Mouse (Mus musculus) forebrain, embryonic 10.5 days (tissue): ENCODE results near the gene Zfp661. TPM values are rescaled to one million over a fixed set of nuclear protein-coding genes. Genes with fewer than 3 reads are reported as not detected.
A peak's percentile ranks its signal among the peaks of the same experiment; 100 is the strongest.
"Not testable (repeated sequence)": the region's sequence is repeated elsewhere in the genome, so short reads cannot be mapped to it uniquely, and the experiment has no call there.

Experiments
- DNase-seq: peaks from one replicate; pipeline ENCODE4 v3.0.0-alpha.2; 2017; ENCODE audit warnings: low spot score; ENCODE audit errors: extremely low spot score
- H3K27ac ChIP-seq: fragments of 300-500 bp; sonication (generic); 2 replicates; pipeline ENCODE4 v1.5.1; 2016; ENCODE audit warnings: mild to moderate bottlenecking
- H3K27me3 ChIP-seq: fragments of 300-500 bp; sonication (generic); 2 replicates; pipeline ENCODE4 v1.6.1; 2016; ENCODE audit warnings: mild to moderate bottlenecking; ENCODE audit not compliant: poor library complexity, severe bottlenecking
- H3K36me3 ChIP-seq: fragments of 300-500 bp; sonication (generic); replicated peaks from 2 replicates; pipeline ENCODE4 v1.6.1; 2016; ENCODE audit warnings: mild to moderate bottlenecking, moderate library complexity
- H3K4me1 ChIP-seq: fragments of 300-500 bp; sonication (generic); 2 replicates; pipeline ENCODE4 v1.6.1; 2016
- H3K4me3 ChIP-seq: fragments of 300-500 bp; sonication (generic); 2 replicates; pipeline ENCODE4 v1.5.1; 2016; ENCODE audit warnings: mild to moderate bottlenecking, moderate library complexity
- H3K9me3 ChIP-seq: fragments of 300-500 bp; sonication (generic); 2 replicates; pipeline ENCODE4 v1.6.1; 2016; ENCODE audit warnings: mild to moderate bottlenecking, moderate library complexity
- WGBS: fragments of 180-500 bp; shearing (Covaris S2); methylation state at CpG from one replicate; pipeline ENCODE4 v1.1.7; 2016; 5-methylcytosine and 5-hydroxymethylcytosine counted together
- polyA plus RNA-seq: library from polyadenylated mRNA; unstranded; fragments of >200 nt; fragmentation: Nextera tagmentation; extraction: Ambion mirVana; gene quantifications from 2 replicates; pipeline ENCODE4 v1.2.1, GENCODE M21; 2016

The Zfp661 gene
- polyA plus RNA-seq, 1 experiment from 2014 or later = 7.4 TPM

DNA sequence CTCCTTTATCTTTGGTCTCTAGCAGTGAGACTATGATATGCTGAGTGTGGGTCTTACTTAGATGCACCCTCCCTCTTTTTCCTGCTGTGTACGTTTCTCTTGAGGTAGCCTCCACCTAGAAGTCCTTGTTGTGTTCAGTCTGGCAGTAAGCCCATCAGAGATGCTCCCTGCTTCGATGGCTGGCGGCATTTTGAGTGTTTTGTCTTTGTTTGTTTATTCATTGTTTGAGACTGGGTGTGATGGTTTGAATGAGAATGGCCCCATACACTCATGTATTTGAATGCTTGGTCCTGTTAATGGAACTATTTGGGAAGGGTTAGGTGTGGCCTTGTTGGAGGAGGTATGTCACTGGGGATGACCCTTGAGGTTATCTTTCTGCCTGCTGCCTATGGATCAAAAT lies 18.3 kb upstream of the Zfp661 start:
- no peak for DNase-seq
- H3K4me3 ChIP-seq = no peak overlapping the region
- H3K36me3 ChIP-seq = peaks cover 65% of the 10 kb centered on the region
- H3K27me3 ChIP-seq = no peaks in the 10 kb centered on the region
- peaks cover 27% of the 10 kb centered on the region for H3K4me1 ChIP-seq
- H3K9me3 ChIP-seq = no peaks in the 10 kb centered on the region
- no peak overlapping the region for H3K27ac ChIP-seq
- 91% methylated on average over 3 of the region's 3 CpGs for WGBS

DNA sequence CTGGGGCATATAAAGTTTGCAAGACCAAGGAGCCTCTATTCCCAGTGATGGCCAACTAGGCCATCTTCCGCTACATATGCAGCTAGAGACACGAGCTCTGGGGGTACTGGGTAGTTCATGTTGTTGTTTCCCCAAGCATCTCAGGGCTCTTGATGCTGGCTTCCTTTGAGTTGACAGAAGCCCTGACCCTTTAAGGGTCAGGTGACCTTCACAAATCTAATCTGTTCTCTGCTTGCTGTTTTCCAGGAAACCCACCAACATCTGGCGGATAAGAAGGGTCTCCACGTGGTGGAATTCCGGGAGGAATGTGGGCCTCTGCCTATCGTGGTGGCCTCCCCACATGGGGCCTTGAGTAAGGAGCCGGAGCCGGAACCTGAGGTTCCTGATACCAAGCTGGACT lies 16.5 kb upstream of the Zfp661 start:
- H3K27me3 ChIP-seq, H3K27ac ChIP-seq, H3K4me3 ChIP-seq, H3K9me3 ChIP-seq, DNase-seq: not testable (repeated sequence)
- peaks cover 11% of the 10 kb centered on the region for H3K4me1 ChIP-seq
- 80% methylated on average over 7 of the region's 8 CpGs for WGBS
- H3K36me3 ChIP-seq = peaks cover 83% of the 10 kb centered on the region

DNA sequence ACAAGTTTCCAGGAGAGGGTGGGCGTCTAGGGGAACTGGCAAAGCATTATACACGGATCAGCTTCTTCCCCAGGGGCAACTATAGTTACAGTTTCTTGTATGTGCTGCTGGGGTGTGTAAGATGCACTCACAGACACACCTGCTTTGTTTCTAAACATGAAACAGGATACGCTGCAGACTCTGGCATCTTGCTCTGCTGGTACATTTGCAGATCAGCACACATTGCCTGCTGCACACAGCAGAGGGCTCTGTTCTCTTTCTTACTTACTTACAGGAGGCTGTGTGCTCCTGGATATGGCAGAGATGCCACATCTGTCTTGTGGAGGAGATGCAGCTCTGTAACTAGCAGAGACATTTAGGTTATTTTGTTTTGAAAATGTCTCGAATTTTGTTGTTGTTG lies 3.9 kb upstream of the Zfp661 start:
- 88% methylated on average over 4 of the region's 4 CpGs for WGBS
- peaks cover 28% of the 10 kb centered on the region for H3K4me1 ChIP-seq
- no peak overlapping the region for H3K4me3 ChIP-seq
- H3K36me3 ChIP-seq = peaks cover 53% of the 10 kb centered on the region
- DNase-seq = no peak
- no peaks in the 10 kb centered on the region for H3K9me3 ChIP-seq
- no peaks in the 10 kb centered on the region for H3K27me3 ChIP-seq
- no peak overlapping the region for H3K27ac ChIP-seq

DNA sequence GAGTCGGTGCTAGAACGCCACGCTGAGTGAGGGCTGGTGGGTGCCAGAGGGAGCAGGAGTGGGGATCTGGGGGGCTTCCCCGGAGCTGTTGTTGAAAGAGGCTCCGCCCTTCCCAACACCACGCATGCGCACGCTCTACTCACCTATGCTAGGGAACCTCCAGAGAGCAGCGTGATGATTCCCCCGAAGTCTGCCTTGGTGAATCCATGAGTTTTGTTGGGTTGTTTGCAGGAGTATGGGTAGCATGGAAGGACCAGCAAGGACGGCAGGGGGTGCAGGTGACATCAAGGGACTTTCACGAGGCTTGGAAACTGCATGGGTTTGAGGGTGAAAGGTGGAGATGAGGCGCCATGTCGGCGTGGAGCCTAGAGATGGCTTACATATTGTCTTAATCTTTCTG lies 3.3 kb upstream of the Zfp661 start:
- no peak overlapping the region for H3K4me3 ChIP-seq
- no peaks in the 10 kb centered on the region for H3K9me3 ChIP-seq
- WGBS = 81% methylated on average over 15 of the region's 15 CpGs
- DNase-seq = no peak
- peaks cover 46% of the 10 kb centered on the region for H3K36me3 ChIP-seq
- H3K4me1 ChIP-seq = peaks cover 28% of the 10 kb centered on the region
- no peaks in the 10 kb centered on the region for H3K27me3 ChIP-seq
- no peak overlapping the region for H3K27ac ChIP-seq

DNA sequence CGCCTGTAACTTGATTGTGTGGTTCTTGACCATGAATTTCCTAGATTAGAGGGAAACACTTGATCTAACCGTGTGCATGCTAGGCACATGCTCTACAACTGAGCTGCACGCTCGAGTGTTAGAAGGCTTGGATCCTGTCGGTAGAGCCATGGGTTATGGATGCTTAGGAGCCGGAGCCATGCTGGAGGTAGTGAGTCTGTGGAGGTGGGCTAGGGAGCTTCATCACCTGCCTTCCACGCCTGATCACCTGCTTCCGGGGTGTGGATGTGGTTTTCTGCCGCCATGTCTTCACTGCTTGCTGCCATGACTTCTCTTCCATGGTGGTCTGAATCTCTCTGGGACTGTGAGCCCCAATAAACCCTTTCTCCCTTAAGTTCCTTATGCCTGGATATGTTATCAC lies 2.0 kb upstream of the Zfp661 start:
- H3K27me3 ChIP-seq = no peaks in the 10 kb centered on the region
- H3K36me3 ChIP-seq = peaks cover 33% of the 10 kb centered on the region
- no peaks in the 10 kb centered on the region for H3K9me3 ChIP-seq
- WGBS = 90% methylated on average over 9 of the region's 9 CpGs
- H3K4me1 ChIP-seq = peaks cover 36% of the 10 kb centered on the region
- no peak for DNase-seq
- no peak overlapping the region for H3K27ac ChIP-seq
- H3K4me3 ChIP-seq = peak overlapping the region; percentile 95; the same call in 1 of the 2 replicates

DNA sequence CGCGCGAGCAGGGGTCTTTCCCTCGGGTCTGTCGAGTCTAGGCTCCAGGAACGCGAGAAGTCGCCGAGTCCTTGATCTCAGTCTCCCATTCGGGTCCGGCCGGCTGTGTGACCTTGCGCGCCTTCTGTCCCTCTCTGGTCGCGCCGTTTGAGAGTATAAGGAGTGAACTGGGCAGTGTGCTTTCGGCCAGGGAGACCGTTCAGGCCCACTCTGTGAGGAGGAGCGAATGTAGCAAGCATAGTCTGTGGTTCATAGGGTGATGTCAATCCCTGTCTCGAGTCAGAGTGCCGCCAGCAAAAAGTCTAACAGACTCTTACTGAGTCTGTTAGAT lies 585 bp upstream of the Zfp661 start:
- Histone ChIP-seq H3K4me1 (peaks cover 44% of the 10 kb centered on the region), H3K27me3 (no peaks in the 10 kb centered on the region), H3K4me3 (peak overlapping the region; percentile 95), H3K36me3 (peaks cover 19% of the 10 kb centered on the region), H3K9me3 (no peaks in the 10 kb centered on the region), H3K27ac (peak overlapping the region; percentile 100)
- WGBS = under 1% methylated on average over 22 of the region's 22 CpGs
- no peak for DNase-seq

DNA sequence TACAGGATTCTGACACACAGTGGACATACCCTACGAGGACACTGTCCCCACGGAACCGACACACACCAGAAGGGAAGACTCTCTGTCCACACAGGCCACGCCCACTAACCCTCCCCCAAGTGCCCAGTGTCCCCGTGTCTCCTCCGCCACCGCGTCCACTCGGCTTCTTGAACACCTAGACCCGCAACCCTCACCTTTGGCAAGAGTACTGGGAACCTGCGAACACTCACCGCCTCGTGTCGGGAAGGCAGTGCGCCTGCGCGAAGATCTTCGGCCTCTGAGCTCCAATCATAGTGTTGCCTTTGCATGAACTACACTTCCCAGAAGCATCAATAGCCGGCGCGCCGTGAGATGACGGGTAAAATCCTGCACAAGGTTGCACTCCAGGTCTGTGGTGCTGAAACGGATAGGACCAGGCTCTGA lies 2.4 kb downstream of the Zfp661 start:
- Histone ChIP-seq H3K27ac (peak overlapping the region; percentile 78), H3K9me3 (no peaks in the 10 kb centered on the region), H3K4me1 (peaks cover 39% of the 10 kb centered on the region), H3K4me3 (peak overlapping the region; percentile 76), H3K36me3 (peaks cover 7% of the 10 kb centered on the region; the same call in 1 of the 2 replicates), H3K27me3 (no peaks in the 10 kb centered on the region)
- DNase-seq = peak; percentile 92
- WGBS = under 1% methylated on average over 24 of the region's 24 CpGs

DNA sequence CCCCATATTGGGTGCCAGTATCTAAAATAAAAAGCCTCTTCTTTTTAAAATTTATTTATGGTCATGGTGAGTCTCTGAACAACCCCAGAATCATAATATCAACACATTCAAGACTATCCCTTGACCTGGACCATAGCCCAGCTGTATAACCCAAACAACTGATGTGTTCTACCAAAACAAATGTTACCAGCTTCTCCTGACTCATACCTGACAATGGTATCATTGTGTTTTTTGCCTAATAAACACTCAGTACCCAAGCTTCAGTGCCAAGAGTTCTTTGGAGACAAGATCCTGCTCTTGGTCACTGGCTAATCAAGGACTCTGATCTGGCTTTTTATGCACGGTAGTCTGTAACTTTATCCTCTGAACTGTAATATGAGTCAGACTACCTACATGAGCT lies 13.6 kb downstream of the Zfp661 start:
- no peaks in the 10 kb centered on the region for H3K4me1 ChIP-seq
- no peak overlapping the region for H3K4me3 ChIP-seq
- peaks cover 11% of the 10 kb centered on the region for H3K9me3 ChIP-seq
- no peak overlapping the region for H3K27ac ChIP-seq
- DNase-seq = no peak
- 73% methylated on average over 1 of the region's 1 CpGs for WGBS
- H3K27me3 ChIP-seq = no peaks in the 10 kb centered on the region
- peaks cover 29% of the 10 kb centered on the region for H3K36me3 ChIP-seq

DNA sequence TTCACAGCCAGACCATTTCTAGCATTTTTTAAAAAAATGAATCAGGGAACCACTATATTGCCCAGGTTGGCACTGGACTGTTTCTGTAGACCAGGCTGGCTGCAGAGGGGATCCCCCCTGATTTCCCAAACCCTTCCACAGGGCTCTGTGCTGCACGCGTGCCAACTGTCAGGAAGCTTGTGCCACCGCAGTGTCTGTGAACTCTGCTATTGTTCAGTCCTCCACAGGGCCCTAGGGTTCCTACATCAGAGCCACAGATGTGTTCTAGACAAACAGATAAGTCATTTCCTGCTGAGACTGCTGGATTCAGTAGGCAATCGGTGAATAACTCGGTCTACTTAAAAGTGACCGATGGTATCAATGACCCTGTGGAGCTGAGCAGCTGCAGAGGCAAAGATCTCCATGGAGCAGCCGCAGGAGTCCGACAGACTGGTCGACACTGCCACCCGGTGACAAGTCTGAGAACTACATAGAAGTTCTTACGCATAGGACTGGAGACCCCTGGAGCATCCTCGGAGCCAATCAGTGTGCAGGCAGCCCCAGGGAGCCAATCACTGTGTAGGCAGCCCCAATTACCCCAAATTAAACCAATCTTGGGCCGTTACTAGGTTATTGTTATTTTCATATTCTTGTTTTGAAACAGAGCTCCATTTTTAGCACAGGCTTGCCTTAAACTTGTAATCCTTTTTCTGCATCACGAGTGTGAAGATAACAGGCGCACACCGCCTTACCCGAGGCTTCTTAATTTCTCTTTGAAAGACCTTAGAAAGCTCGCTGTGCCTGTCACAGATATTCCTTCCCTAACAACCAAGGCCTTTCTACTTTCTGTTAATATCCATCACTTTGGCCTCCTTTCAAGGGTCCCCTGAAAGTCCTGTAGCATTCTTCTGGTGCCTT lies 27.6 kb downstream of the Zfp661 start:
- Histone ChIP-seq H3K27ac (peak overlapping the region; percentile 75), H3K4me1 (peaks cover 9% of the 10 kb centered on the region), H3K27me3 (peaks cover 17% of the 10 kb centered on the region), H3K36me3 (no peaks in the 10 kb centered on the region), H3K4me3 (peak overlapping the region; percentile 38), H3K9me3 (no peaks in the 10 kb centered on the region)
- peak; percentile 89 for DNase-seq
- whole genome bisulfite sequencing = 19% methylated on average over 18 of the region's 18 CpGs

DNA sequence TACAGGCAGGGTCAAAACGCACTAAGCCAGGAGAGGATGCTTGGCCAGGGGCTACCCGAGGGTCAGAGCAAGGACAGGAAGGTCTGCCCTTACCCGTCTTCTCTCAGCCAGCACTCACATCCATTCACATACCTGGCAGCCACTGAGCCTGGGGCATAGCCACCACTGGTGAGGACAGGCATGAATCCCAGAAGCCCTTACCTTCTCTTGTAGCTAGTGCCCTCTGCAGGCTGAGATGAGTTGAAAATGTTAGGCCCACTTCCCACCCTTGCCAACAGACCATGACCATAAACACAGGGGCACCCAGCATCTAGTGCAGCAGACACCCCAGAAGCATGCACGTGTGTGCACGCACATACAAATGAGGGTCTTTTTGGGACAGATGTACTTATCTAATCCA lies 35.8 kb downstream of the Zfp661 start:
- Histone ChIP-seq H3K4me3 (no peak overlapping the region), H3K27me3 (no peaks in the 10 kb centered on the region), H3K36me3 (no peaks in the 10 kb centered on the region), H3K27ac (no peak overlapping the region), H3K9me3 (no peaks in the 10 kb centered on the region), H3K4me1 (peaks cover 3% of the 10 kb centered on the region; the same call in 1 of the 2 replicates)
- 50% methylated on average over 5 of the region's 5 CpGs for WGBS
- no peak for DNase-seq

DNA sequence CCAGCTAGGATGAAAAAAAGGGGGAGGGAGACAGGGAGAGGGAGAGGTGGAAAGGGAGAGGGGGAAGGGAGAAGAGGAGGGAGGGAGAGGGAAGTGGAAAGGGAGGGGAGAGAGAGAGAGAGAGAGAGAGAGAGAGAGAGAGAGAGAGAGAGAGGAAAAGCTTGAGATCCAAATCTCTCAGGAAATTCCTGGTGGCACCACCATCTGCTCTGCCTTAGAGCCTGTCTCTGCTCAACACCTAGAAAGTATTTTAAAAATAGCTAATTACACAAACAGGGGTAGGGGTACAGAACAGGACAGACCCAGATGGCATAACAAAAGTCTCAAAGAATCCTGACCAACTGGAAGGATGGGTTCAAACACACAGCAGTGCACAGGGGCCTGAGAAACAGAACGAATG lies 36.4 kb downstream of the Zfp661 start:
- 74% methylated on average over 1 of the region's 1 CpGs for WGBS

DNA sequence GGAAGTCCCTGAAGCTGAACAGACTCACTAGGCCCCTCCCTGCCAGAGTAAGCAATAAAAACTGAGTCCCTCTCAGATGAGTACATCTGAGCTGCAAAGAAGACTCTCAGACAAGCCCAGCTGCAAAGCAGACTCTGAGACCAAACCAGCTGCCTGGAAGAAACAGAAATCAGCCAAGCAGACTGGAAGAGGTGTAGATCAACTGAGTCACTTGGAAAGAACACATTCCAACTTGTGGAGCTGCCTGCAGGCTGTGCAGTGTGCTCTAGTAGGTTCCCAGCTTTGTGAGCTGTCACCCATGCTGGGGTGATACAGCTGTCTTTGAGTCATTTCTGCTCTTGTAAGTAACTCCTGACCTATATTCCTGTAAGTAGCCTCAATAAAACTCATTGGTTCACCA lies 37.2 kb downstream of the Zfp661 start:
- Histone ChIP-seq H3K27me3 (no peaks in the 10 kb centered on the region), H3K4me1 (peaks cover 3% of the 10 kb centered on the region; the same call in 1 of the 2 replicates), H3K9me3 (no peaks in the 10 kb centered on the region), H3K27ac (no peak overlapping the region), H3K4me3 (no peak overlapping the region), H3K36me3 (no peaks in the 10 kb centered on the region)
- no peak for DNase-seq

More for the DNA sequence above, 36.4 kb downstream of the Zfp661 start:
- Histone ChIP-seq H3K27me3 (no peaks in the 10 kb centered on the region), H3K4me3 (no peak overlapping the region), H3K27ac (no peak overlapping the region), H3K36me3 (no peaks in the 10 kb centered on the region), H3K4me1 (peaks cover 3% of the 10 kb centered on the region; the same call in 1 of the 2 replicates), H3K9me3 (no peaks in the 10 kb centered on the region)
- DNase-seq = no peak

DNA sequence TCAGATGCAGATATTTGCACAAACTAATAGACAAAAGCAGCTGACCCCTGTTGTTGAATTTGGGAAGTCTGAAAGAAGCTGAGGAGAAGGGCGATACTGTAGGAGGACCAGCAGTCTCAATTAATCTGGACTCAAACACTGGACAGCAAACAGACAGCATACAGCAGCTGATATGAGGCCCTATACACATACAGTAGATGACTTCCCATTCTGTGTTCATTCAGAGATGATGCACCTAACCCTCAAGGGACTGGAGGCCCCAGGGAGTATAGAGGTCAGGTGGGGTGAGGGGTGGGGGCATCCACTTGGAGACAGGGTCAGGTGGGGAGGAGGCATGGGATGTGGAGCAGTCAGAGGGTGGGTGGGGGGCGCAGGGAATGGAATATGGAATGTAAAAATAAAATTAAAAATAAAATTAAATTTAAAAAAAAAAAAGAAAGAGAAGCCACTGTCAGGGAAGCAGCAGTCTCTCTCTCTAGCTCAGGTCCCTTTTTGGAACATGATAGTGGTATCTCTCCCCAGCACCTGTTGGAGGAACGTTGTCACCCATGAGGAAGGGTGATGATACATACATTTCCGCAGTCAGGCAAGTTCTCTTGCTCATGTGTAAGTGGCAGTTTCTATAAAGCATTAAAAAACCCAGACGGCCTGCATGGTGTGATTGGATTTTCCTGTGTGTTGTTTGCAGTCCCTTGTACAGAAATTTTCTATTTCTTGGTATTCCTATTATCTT lies 38.4 kb downstream of the Zfp661 start:
- peaks cover 3% of the 10 kb centered on the region; the same call in 1 of the 2 replicates for H3K4me1 ChIP-seq
- H3K27ac ChIP-seq = no peak overlapping the region
- no peak overlapping the region for H3K4me3 ChIP-seq
- peaks cover 2% of the 10 kb centered on the region for H3K27me3 ChIP-seq
- H3K36me3 ChIP-seq = no peaks in the 10 kb centered on the region
- DNase-seq = no peak
- WGBS = 76% methylated on average over 5 of the region's 5 CpGs
- H3K9me3 ChIP-seq = no peaks in the 10 kb centered on the region
